Mouse (Mus musculus) cortical plate, adult 2 months (tissue): ENCODE results near the gene Hoxa10.

Experiments used
- CTCF ChIP-seq: fragments of 200-500 bp; IDR thresholded peaks from 2 replicates; pipeline ENCODE4 v1.5.1; 2011; ENCODE audit warnings: mild to moderate bottlenecking, control low read depth, low read length; ENCODE audit not compliant: insufficient read depth; ENCODE audit errors: extremely low read depth
- POLR2A ChIP-seq: fragments of 200-500 bp; IDR thresholded peaks from 2 replicates; pipeline ENCODE4 v1.6.1; 2011; ENCODE audit warnings: mild to moderate bottlenecking, low read length, control low read depth; ENCODE audit not compliant: insufficient read depth; ENCODE audit errors: extremely low read depth

DNA sequence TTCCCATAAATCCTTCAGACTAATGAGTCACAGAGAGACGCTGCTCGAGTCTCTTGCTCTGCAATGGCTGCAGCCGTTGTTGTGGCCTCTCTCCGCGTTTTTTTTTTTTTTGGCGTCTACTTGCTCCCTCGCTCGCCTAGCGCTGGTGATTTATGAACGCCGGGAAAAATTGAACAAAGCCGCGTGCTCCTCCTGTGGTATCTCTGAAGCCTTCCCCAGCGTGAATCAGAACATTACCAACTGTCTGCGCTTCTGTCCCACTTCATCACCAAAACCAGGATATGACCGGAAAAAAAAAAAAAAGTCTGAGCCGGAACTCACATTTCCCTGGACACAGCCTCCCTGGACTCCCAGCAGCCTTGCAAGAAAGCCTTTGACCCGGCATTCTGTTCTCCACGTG, 55.4 kb downstream of the Hoxa10 start:
- no peak for TF ChIP-seq CTCF
- no peak for TF ChIP-seq POLR2A
